Mouse (Mus musculus) liver, embryonic 12.5 days (tissue): ENCODE results near the gene Strip1. TPM values are rescaled to one million over a fixed set of nuclear protein-coding genes. Genes with fewer than 3 reads are reported as not detected.

Source experiments
- ATAC-seq: fragments of 200-750 bp; cut with Nextera tagmentation; 2 replicates; pipeline ENCODE4 v1.8.0; 2017; ENCODE audit warnings: moderate number of reproducible peaks, mild to moderate bottlenecking, moderate library complexity
- H3K27ac ChIP-seq: fragments of 300-500 bp; sonication (generic); 2 replicates; pipeline ENCODE4 v1.5.1; 2016; ENCODE audit warnings: mild to moderate bottlenecking
- H3K27me3 ChIP-seq: fragments of 300-500 bp; sonication (generic); replicated peaks from 2 replicates; pipeline ENCODE4 v1.6.1; 2016; ENCODE audit warnings: mild to moderate bottlenecking, moderate library complexity
- H3K36me3 ChIP-seq: fragments of 300-500 bp; sonication (generic); 2 replicates; pipeline ENCODE4 v1.6.1; 2016; ENCODE audit warnings: mild to moderate bottlenecking, moderate library complexity
- H3K4me1 ChIP-seq: fragments of 300-500 bp; sonication (generic); 2 replicates; pipeline ENCODE4 v1.6.1; 2016
- H3K4me2 ChIP-seq: fragments of 300-500 bp; sonication (generic); 2 replicates; pipeline ENCODE4 v1.6.1; 2016; ENCODE audit warnings: mild to moderate bottlenecking, moderate library complexity
- H3K4me3 ChIP-seq: fragments of 300-500 bp; sonication (generic); 2 replicates; pipeline ENCODE4 v1.5.1; 2016; ENCODE audit warnings: mild to moderate bottlenecking, moderate library complexity
- H3K9ac ChIP-seq: fragments of 300-500 bp; sonication (generic); 2 replicates; pipeline ENCODE4 v1.6.1; 2016; ENCODE audit warnings: mild to moderate bottlenecking, moderate library complexity
- H3K9me3 ChIP-seq: fragments of 300-500 bp; sonication (generic); replicated peaks from 2 replicates; pipeline ENCODE4 v1.6.1; 2016; ENCODE audit warnings: mild to moderate bottlenecking, moderate library complexity
- WGBS: fragments of 180-500 bp; shearing (Covaris S2); methylation state at CpG from one replicate; pipeline ENCODE4 v1.1.7; 2016; ENCODE audit not compliant: insufficient replicate concordance; 5-methylcytosine and 5-hydroxymethylcytosine counted together
- polyA plus RNA-seq: library from polyadenylated mRNA; unstranded; fragments of >200 nt; fragmentation: Nextera tagmentation; extraction: Ambion mirVana; gene quantifications from 2 replicates; pipeline ENCODE4 v1.2.1, GENCODE M21; 2016

The Strip1 gene
- polyA plus RNA-seq, 1 experiment from 2014 or later: 17.0 TPM

GRCm38 (mm10) chr3:107562591-107562990 lies 68.9 kb downstream of the Strip1 start:
- Histone ChIP-seq H3K27me3 (peaks cover 17% of the 10 kb centered on the region), H3K9me3 (no peaks in the 10 kb centered on the region), H3K27ac (no peak overlapping the region), H3K4me1 (0 out of 2 replicates have a peak, but pooled peaks cover 5% of the 10 kb centered on the region), H3K4me3 (no peak overlapping the region), H3K4me2 (no peak overlapping the region), H3K36me3 (no peaks in the 10 kb centered on the region), H3K9ac (no peak overlapping the region)
- ATAC-seq: no peak
- 61% methylated on average over 4 of the region's 4 CpGs for WGBS

Other genes starting within 250 kb of the Strip1 start
- not detected in 2 replicates for gene Kcnc4, start 172.1 kb downstream of the Strip1 start, polyA plus RNA-seq
- gene Slc6a17, start 113.7 kb downstream of the Strip1 start, polyA plus RNA-seq: 0.42 and 0.61 TPM in 2 replicates
- not detected in 2 replicates for gene Ubl4b, start 76.6 kb downstream of the Strip1 start, polyA plus RNA-seq
- gene Alx3, start 36.7 kb downstream of the Strip1 start, polyA plus RNA-seq: 0.69 and 0.76 TPM in 2 replicates
- gene Gm10961, start 372 bp downstream of the Strip1 start, polyA plus RNA-seq: not detected in 2 replicates
- 53.7 and 54.0 TPM in 2 replicates for gene Ahcyl1, start 64.9 kb upstream of the Strip1 start, polyA plus RNA-seq
- gene Csf1, start 128.8 kb upstream of the Strip1 start, polyA plus RNA-seq: 8.7 and 8.8 TPM in 2 replicates
- gene Eps8l3, start 245.5 kb upstream of the Strip1 start, polyA plus RNA-seq: not detected in 2 replicates